Mouse (Mus musculus) thymus, postnatal 36 days (tissue): Measurements from ENCODE around the gene Ubl5.
A peak's percentile ranks its signal among the peaks of the same experiment; 100 is the strongest.
"Not testable (repeated sequence)": the region's sequence is repeated elsewhere in the genome, so short reads cannot be mapped to it uniquely, and the experiment has no call there.

Experiments used
- DNase-seq, 2 experiments: peaks; one replicate each; pipeline ENCODE4 v3.0.0; 2022; ENCODE audit warnings: mixed read lengths in 2 of 2

The Ubl5 gene

DNA sequence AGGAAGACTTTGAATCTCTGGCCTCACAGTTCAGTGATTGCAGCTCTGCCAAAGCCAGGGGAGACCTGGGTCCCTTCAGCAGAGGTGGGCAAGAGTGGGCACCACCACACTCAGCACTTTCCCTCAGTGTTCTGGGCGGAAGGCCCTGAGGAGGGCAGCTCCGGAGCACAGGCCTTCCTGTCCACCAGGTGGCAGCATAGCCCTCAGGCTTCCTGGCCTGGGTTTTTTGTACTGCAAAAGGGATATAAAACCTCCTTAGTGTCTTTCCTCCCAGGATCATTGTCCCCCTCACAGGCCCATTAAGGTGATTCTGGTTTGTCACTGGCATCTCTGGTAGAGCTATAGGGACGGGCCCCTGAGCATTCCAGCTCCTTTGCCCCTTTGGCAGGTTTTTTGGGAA lies 19.6 kb downstream of the Ubl5 start:
- peak; percentile 69 for DNase-seq

- no peak for DNase-seq
Observed at GRCm38 (mm10) chr9:20662874-20663273, 20.2 kb downstream of the Ubl5 start.

DNA sequence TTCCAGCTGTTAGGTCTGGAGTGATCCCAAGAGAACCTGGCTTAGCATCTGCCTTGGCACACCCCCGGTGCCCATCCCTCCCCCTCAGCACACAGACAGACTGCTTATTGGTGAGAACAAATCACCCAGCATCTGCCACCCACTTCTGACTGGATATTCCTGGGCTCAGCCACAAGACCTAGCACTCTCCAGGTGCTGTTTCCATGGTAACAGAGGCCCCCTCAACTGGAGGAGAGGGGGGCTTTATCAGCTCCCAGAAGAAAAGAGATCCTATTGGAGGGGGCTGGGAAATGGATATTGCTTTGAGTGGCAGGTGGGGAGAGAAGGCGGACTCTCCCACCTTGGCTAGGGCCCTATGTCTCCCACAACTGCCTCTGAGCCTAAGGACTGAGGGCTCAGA lies 21.3 kb downstream of the Ubl5 start:
- DNase-seq: no peak

DNA sequence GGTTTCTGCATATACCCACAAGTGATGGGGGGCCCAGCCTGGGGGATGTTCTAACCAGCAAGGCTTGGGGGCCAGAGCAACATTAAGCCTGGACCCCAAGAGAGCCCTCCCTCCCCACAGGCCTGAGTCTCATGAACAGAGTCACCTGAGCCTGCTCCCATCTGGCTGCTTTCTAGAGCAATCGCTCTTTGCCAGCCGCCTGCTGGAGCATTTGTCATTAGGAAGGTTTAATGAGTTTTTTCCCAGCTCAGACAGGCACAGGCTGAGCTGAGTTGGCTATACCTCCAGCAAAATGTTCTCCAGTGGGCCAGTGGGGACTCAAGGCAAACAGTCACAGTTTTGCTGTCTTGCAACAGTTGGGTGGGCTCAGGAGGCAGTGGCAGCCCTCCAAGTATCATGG lies 21.7 kb downstream of the Ubl5 start:
- no peak for DNase-seq

GRCm38 (mm10) chr9:20664982-20665637 lies 22.4 kb downstream of the Ubl5 start:
- no peak for DNase-seq

- DNase-seq: no peak
Observed at GRCm38 (mm10) chr9:20665925-20666324, 23.2 kb downstream of the Ubl5 start.

GRCm38 (mm10) chr9:20666510-20667034 lies 23.9 kb downstream of the Ubl5 start:
- DNase-seq: peak; percentile 44 to 62

GRCm38 (mm10) chr9:20668065-20668464 lies 25.4 kb downstream of the Ubl5 start:
- no peak for DNase-seq

GRCm38 (mm10) chr9:20672047-20672446 lies 29.4 kb downstream of the Ubl5 start:
- DNase-seq: no peak

DNA sequence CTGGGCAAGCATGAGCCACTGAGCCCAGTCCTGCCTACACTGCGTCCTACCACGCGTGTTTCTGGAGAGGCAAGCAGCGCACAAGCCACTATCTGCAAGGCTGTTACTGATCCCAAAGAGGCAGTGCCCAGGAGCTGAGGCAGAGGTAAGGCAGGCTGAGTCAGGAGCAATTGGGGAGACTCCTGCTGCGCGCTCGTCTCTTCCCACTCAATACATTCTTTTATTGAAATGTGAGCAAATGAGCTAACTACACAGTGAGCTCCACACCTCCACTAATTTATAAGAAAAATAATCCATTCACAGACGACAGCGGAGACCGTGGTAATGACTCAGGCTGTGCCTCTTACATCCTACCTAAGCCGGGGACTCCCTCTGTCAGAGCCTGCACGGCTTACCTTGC lies 35.2 kb downstream of the Ubl5 start:
- no peak for DNase-seq

DNA sequence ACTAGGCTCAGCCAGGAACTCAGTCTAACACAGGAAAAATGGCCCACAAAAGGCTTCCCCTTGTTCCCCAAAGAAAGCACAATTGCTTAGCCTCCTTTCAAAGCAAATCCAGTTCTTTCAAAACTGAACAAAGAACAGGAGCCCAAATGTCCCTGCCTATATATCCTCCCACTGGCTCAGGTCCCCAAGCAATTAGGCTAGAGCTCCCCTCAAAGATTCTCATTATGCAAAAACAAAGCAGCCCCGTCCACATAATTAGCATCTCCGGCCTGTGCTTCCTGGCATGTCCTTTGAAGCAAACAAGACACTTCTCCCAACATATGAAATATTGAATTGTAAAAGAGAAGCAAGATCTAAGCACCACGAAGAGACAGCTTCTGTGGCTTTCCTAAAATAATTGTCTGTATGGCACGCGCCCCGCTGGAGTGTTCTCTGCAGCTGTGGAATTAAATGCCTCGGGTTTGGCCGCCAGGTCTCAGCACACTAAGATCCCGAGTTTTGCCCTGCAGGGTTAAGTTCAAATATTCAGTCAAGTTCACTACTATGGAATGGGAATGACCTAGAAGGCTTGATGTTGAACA lies 37.8 kb downstream of the Ubl5 start:
- no peak for DNase-seq

- no peak for DNase-seq
Observed at GRCm38 (mm10) chr9:20681546-20682388, 39.1 kb downstream of the Ubl5 start.

DNA sequence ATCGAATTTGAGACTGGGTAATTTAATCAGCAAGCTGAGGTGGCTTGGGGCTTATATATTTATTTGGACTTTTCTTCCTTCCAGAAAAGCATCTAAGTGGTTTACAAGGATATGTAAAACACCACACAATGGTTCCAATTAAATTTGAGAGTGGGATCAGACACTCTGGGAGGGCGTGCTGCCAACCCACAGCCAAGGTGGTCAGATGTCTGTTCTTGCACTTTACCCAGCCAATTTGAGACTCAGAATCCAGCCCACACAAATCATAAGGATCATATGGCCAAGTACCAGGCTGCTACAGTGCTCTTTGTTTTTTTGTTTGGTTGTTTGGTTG lies 39.7 kb downstream of the Ubl5 start:
- no peak for DNase-seq

DNA sequence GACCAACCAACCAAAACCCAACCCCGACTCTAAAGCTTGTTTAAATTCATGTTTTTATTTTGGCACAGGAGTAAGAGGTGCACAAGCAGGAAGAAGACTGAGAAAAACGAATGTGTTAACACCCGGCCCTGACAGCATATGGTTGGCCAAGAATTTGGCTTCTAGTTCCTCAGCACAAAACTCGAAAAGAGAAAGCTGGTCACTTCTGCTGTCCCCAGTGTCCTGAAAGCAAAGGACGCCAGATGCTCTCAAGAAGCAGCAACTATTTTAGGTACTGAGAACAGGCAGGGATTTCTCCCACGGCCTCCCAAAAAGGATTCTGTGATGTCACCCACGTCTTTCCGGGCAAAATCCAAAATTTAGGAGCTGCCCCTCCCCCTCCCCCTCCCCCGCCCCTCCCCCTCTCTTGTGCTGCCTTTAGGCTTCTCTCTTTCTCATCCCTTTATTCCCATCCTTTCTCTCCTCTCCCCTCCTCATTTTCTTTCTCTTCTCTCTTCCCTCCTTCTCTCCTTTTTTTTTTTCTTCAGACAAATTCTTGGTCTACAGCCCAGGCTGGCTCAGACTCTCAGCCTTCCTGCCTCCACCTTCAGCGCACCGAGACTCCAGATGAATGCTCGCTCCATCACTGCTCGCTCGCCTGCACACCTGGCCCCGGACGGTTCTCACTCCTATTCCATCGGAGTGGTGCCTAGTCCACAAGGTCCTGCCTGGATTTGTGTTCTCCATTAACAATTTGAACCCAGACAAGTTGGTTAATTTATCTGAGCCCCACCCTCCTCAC lies 42.6 kb downstream of the Ubl5 start:
- no peak for DNase-seq

DNA sequence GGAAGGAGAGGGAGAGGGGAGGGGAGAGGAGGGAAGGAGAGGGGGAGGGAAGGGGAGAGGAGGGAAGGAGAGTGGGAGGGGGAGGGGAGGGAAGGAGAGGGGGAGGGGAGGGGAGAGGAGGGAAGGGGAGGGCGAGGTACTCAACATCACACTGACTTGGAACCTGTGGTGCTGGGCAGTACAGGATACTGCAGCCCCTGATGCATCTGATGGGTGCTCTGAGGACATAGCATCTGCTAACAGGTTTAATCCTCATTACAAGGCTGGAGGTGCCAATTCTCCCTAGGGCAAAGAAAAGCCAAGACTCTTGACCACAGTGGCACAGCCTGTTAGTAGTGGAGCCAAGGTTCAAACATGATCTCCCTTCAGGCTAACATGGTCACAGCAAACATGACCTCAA lies 46.7 kb downstream of the Ubl5 start:
- DNase-seq: no peak

- DNase-seq: no peak
Observed at GRCm38 (mm10) chr9:20689913-20690312, 47.2 kb downstream of the Ubl5 start.

DNA sequence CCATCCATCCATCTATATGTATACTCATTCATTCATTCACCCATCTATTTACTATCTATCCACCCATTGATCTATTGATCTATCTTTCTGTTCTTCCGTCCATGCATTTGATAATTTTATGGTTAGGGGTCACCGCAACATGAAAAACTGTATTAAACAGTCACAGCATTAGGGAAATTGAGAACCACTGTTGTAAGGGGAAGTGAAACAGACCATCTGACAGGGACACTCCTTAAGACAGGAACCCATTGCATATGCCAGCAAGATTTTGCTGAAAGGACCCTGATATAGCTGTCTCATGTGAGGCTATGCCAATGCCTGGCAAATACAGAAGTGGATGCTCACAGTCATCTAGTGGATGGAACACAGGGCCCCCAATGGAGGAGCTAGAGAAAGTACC lies 47.8 kb downstream of the Ubl5 start:
- not testable (repeated sequence) for DNase-seq

- DNase-seq: no peak
Observed at GRCm38 (mm10) chr9:20692863-20693262, 50.2 kb downstream of the Ubl5 start.

GRCm38 (mm10) chr9:20694721-20695235 lies 52.1 kb downstream of the Ubl5 start:
- no peak for DNase-seq

DNA sequence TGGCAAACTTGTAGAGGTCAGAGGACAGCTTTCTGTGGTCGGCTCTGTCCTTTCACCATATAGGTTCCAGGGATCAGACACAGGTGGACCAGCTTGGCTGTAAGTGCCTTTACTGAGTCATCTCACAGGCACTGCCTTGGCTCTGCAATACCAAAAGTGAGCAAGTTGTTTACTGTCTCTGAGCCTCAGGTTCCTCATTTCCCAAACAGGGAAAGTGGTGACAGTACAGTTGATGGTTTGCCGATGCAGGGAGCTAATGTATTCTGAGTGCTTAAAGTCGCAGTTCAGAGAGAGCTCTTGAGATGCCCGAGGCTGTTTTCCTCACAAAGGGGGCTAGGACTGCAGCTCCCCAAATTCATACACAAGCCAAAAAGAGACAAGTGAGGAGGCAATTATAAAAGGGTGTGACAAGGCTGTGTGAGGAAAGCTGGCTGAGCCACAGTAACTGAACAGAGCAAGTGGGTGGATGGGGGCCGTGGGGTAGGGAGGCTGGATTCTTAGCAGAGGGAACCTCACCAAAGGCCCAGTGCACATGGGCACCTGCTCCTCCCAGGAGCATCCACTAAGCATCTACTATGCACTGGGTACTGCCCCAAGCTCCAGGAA lies 53.5 kb downstream of the Ubl5 start:
- DNase-seq: no peak
